Mouse (Mus musculus) urinary bladder, postnatal 25 days (tissue): Measurements from ENCODE around the gene S100a2.
A peak's percentile ranks its signal among the peaks of the same experiment; 100 is the strongest.

Experiments
- DNase-seq: peaks from one replicate; pipeline ENCODE4 v3.0.0; 2022; ENCODE audit warnings: low spot score

S100a2 gene

DNA sequence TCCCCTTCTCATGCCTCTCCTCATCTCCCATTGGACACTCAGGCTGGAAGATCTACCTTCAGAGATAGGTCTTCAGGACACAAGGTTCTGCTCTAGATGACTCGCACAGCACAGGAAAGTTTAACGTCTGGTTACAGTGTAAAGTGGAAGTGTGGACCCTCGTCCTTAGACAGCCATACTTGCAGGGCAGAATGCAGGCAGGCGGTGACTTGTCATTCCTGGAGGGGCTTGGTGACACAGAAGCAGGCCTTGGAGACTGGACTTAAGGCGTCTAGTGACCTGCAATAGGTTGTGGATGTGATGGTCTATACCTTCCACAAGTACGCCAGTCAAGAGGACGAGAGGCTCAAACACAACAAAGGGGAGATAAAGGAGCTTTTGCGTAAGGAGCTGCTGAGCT lies at the start of gene S100a2:
S100a2 (plus strand) TSS at position 301 of the 400 bp plus-strand sequence.
- DNase-seq = no peak

DNA sequence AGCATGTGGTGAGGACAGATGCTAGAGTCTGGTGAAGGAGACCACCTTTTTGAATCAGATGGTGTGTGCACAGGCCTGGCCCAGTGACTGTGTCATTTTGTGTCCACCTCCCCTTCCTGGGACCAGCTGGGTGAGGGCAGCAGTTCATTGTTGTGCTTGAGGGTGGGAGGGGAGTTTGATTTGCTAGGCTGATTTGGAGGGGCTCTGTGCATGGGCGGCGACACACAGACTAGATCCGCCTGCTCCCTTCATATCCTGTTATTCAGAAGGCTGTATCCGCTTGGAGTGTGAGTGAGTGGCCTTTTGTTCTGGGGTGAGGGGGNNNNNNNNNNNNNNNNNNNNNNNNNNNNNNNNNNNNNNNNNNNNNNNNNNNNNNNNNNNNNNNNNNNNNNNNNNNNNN lies 49.1 kb upstream of the S100a2 start:
- DNase-seq = no peak

DNA sequence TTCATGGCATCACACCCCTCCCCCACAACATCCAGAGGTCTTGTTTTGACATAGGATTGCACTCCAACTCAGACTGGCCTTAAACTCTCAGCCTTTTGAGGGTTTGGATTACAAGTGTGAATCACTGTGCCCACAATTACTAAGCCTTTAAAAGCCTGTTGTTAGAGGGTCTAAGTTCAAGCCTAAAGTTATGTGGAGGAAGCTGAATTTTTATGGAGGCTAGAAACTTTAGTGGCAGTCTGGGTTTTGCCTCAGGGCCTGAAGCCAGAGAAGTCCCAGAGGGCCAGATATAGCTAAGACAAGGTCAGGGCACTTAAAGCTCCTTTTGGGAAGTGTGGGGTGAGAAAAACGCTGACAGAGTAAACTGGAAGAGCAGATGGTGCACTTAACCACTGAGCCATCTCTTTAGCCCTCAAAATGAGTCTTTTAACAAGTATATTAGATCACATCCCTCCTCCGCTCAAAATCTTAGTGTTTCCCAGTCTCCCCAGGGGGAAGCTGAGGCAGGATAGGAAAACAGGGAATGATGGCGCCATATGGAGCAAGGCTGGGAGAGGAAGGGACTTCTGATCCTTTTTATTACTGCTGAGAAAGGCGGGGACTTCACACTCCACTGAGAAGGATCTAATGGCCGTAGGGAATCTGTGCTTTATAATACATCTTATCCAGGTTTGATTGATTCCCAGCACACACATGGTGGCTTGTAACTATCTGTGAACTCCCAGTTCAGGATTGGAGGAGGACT lies 40.2 kb upstream of the S100a2 start:
- DNase-seq = no peak

DNA sequence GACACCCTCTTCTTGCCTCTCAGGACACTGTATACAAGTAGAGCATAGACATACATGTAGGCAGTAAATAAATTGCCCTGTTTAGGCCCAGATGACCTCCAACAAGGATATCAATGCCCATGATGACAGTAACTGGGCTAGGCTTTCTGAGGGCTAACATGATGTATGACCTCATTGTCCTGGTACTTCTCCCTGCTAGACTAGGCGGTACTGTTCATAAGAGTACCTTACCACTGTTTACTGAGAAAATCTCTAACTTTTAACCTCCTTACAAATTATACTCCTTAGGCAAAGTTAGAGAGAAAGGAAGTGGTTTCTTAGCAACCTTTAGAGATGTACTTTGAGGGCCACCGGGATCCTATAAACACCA lies 39.6 kb upstream of the S100a2 start:
- no peak for DNase-seq

DNA sequence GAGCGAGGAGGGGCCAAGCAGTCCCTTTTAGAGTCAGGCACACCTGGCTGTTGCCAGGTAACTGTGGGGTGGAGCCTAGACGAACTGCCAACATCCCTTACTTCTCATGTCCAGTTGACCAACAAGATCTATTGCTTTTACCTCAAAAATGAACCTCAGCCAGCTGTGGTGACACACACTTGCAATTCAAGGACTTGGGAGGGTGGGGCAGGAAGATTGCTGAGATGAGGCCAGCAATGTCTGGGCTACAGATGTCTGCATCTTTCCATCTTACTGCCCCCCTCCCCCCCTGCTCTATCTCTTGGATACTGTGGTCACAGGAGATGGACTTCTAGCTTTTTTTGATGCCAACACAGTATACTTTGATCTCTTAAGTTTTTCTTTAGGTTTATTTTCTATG lies 37.8 kb upstream of the S100a2 start:
- DNase-seq = no peak

DNA sequence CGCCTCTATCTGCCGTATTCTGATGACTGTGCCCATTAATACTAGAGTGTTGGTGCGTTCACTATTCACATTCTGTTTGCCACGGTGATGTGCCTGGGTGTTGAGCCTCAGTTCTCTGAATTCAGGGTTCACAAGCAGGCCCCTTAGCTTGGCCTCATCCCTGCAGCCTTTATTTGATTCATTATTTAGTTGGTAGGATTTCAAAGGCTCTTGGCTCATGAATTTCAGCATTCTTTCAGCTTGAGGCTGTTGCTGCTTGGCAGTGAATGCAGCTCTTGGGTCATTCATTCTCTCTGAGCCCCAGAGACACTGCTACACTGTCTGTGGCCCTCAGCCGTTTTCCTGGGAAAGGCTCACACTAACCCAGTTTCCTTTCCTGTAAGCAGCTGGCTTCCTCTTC lies 34.1 kb upstream of the S100a2 start:
- no peak for DNase-seq

DNA sequence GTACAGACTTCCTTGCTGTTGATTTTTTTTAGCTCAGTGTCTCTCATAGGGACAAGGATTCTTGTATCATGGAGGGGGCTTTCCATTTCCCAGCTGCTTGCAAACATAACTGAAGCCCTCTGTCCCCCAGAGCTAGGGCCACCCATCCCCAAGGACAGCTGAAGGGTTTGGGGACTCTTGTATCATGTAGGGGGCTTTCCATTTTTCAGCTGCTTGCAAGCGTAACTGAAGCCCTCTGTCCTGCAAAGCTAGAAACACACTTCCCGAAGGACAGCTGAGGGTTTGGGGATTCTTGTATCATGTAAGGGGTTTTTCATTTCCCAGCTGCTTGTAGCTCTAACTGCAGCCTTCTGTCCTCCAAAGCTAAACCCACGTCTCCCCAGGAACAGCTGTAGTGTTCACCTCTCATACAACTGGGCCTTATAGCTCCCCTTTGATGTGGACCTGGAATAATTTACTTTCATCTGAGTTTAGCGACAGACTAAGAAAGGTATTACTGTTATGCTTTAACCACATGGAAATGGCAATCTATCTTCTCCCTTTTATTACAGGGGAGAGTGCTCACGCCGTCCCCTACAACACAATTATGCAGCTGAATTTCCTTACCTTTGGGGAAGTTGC lies 29.9 kb upstream of the S100a2 start, which contains the start of gene S100a3:
S100a3 (plus strand) TSS at position 571 of the 621 bp plus-strand sequence.
- no peak for DNase-seq

DNA sequence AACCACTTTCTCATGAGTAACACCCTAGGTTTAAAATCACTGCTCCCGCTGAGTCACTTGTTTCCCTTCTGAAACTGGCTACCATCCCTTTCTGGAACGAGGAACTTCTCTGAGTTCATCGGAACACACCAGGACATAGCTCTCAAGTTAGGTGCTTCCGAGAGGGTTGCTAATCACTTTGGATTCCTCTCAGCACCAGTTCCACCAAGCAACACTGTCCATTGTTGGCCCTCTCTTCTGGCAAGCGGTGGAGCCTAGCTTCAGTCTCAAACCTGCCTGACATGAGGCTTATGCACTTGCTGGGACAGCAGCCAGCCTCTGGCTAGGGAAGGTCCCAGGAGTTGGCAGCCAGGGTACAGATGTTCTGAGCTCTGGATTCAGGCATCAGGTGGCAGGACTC lies 15.4 kb upstream of the S100a2 start:
- no peak for DNase-seq

DNA sequence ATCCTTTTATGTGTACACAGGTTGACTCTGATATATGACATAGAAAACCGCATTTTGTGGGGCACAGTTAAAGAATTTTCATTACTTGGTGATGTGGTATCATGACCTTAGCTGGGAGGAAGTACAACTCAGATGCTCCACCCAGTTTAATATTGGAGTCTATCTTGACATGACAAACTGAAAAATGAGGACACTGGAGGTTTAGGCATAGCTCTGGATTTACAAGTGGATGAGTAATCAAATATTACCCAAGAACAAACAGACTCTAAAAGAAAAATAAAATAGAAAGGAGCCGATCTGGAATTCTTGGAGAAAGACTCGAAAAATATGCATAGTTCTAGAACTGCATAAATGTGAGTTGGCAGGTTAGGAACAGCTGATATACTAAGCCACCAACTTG lies 14.7 kb upstream of the S100a2 start:
- DNase-seq = no peak

DNA sequence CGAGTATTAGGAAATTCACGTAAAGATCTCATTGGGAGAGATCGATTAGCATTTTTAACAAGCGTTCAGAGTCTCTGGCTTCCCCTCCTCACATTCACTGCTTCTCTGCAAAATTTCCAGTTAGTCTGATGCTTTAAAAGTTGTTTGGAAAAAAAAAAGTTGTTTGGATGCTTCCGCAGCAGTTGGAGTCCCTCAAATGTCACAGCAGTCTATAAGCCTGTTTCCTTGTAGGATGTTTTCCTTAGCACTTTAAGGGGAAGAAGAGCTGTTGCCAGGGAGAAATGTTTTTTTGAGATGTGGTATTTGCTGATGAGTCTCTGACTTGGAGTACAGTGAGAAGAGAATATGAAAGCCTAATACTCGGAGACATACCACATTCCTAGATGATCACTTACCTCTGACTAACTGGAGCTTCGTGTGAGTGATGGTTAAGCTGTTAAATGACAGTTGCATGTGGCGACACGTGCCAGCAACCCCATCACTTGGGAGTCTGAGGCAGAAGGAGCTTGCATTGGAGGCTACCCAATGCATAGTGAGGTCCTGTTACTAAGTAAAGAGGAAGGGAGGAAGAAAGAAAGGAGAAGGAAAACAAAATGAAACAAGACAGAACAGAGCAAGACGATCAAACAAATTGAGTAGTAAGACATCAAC lies 13.6 kb upstream of the S100a2 start:
- no peak for DNase-seq

DNA sequence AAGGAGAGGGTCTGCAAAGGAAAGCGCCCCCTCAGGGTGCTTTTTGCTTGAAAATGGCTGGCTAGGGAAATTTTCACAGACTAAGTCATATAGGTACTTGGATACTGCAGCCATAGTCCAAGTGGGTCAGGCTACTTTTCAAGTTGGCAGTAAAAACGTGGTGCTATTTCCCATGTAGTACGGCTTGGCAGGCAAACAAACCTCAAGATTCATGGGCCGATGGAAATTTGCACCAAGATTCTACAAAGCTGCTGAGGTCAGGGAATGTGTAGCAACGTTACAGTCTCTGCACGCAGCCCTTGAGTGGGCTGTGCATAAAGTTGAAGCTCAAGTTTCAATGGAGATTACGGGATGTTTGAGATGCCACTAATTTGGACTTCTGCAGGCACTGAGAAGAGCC lies 10.6 kb upstream of the S100a2 start:
- DNase-seq = no peak

DNA sequence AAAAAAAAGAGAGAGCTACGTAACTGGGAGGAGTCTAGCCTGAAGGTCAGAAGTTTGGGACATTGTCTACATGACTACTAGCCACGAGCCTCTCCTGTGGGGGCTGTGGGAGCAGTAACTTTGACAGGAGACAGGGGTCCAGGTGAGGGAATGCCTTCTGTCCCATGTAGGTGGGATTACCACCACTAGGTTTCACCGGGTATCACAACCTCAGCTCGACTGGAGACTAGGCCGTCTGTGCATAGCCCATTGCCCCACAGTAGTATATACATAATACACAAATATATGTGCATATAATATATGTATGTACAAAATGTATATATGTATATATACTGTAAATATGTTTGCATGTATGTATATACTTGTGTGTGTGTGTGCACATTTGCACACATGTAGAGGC lies 8.9 kb upstream of the S100a2 start:
- no peak for DNase-seq

DNA sequence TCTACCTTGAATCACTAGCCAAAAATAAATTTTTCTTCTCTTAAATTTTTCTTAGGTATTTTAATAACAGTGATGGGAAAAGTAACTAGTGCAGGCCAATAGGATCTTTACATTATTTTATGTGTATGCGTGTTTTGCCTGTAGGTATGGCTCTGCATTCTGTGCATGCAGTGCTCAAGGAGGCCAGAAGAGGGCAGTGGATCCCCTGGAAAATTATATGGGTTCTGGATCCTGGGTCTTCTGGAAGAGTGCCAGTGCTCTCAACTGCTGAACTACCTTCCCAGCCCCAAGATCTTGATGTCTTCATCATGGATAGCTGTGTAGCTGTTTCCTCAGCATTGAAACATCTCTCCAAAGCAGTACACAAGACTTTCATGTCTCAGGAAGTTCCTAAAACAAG lies 7.9 kb upstream of the S100a2 start:
- no peak for DNase-seq

DNA sequence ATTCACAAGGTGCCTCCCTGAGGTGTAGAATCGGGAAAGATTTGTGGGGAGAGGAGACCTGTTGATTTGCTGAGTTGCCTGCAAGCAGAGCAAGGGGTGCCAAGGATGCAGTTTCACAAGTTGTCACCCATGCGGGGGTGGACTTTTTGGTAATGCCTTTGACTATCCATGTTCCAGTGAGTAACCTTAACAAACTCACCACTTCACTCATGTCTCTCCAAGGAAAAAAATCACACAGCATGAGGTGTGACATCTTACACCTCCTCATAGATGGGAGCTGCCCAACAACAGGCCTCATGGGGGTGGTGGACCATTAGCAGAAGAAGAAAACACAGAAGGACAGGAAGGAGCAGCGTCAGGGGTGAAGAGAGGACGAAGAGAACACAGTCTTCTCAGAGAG lies 7.5 kb upstream of the S100a2 start:
- no peak for DNase-seq

DNA sequence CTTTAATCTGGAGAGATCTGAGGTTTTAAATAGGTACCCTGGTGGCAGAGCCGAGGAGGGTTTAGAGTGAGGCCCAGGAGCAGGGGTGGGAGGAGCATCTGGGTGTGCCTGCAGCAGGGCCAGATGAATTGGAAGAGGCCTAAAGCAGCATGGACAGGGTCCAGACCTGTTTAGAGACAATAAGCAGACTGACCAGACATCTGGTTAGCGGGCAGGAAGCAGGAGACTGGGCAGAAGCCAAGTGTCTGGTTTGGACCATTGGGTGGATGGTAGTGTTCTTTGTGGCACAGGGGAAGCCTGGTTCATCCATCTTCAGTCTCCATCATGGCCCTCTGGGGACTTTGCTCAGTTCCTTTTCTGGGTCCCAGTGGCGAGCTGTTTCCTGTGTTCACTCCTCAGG lies 6.2 kb upstream of the S100a2 start:
- no peak for DNase-seq

DNA sequence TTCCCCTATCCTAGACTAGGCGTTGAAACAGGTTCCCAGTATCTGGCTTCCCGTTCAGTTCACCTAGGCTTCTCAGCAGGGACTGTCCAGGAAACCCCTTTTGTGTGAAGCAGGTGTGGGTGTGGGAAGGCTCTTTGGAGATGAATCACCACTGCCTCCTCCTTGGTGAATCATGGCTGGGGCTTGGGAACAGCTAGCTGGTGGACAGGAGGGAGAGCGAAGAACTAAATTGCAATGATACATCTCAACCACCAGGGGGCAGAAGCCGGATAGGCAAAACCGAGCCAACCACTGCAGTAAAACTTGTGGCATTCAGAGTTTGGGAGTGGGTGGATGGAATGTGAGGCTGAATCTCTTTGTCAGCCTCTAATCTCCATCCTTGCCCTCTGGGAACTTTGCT lies 4.5 kb upstream of the S100a2 start:
- peak; percentile 71 for DNase-seq

DNA sequence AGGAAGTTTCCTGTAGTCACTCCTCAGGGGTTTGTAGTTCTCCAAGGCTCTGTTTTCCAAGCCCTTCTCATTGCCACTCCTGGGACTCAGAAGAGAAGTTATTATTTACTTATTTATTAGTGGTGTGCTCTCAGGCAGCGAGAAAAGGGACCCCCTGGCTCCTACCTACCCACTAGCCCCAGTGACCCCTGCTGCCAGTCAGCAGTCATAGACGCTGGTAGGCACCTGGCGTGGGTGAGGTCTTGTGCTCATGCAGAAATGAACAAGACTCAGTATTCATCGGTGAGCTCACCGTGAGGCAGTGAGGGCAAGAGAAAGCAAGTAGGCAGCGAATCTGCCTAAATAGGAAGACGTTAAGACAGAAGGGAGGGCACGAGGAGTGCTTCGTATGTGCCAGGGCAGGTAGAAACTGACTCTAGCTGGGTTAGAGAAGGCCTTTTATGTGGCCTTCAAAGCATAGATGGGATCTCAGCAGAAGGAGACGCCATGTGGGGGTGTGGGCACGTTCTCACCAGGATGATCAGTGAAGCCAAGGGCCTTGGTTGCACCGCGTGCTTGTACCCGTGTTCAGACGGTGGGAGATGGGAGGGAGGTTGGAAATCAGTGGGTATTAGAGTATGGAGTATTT lies 3.9 kb upstream of the S100a2 start:
- no peak for DNase-seq

DNA sequence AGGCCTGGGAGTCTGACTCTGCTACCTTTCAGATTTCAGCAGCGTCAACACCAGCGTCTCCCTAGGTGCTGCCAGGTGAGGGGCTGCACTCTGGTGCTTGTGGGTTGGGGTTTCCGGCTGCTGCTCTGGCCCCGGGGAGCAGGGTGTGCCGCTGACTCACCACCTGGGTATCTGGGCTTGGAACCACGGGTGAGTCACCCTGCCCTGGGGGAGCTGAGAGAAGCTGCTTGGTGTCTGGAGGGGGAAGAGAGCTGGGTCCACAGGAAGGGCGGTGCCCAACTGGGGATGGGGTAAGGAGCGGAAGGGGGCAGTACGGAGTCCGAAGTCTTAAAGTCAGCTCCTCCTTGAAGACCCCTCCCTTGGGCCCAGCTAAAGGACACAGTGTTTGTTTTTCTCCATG lies 3.1 kb upstream of the S100a2 start:
- DNase-seq = peak; percentile 84

DNA sequence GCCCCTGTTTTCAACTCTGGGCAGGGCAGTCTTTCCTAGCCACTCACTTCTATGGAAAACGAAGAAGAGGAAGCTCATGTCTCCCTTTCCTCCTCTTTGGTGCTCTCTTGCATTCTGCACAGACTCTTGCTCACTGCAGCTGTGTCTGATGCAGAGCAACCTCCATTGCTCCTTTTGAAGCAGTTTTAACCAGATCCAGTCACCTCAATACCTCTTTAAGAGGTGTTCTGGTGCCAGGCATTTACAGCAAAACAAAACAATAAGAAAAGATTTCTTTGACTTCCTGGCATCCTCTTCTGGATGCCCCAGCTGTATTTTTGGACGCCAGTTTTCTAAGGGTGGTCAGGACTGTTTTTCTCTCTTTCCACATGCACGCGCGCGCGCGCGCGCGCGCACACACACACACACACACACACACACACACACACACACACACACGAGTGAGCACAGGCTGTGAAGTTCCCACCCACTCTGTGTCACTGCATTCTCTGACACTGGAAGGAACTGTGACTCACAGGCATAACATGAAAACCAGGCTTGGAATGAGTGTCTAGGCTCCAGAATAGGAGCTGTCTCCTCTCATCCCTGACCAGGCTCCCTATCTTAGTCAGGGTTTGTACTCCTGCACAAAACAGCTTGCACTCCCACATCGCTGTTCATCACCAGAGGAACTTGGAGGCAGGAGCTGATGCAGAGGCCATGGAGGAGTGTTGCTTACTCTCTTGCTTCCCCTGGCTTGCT lies 2.5 kb upstream of the S100a2 start:
- DNase-seq = no peak

DNA sequence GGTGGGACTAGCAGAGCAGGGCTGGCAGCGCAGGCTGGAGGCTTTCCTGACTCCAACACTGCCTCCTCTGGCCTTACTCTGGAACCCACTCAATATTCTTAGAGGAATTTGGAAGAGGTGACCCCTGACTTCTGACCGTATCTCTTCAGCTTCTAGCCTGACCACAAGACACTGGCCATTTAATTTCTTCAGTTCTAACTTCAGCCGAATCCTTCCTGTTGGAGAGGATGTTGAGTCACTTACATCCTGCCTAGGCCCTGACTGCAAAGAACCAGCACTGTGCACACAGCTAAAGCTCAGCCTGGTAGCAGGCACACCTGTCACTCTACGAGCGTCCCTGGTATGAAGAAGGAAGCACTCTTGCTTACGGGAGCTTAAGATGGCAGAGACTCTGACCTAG lies 657 bp upstream of the S100a2 start:
- no peak for DNase-seq

DNA sequence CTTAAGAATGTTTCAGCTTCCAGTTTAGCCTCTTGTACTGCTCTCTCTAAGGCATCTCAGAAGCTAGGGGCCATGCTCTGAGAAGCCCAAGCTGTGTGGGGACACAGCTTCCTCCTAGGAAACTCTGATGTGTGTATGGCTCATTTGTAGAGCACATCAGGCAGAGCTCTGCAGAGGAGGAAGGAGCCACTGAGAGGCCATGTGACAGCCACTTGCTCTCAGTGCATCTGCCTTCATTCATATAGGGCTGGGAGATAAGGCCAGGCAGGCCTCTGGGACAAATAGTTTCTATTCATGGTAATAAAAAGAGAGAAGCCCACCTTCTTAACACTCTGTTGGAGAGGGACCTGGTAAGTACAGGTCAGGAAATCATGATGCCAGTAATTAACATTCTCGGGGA lies 4.4 kb downstream of the S100a2 start:
- no peak for DNase-seq

DNA sequence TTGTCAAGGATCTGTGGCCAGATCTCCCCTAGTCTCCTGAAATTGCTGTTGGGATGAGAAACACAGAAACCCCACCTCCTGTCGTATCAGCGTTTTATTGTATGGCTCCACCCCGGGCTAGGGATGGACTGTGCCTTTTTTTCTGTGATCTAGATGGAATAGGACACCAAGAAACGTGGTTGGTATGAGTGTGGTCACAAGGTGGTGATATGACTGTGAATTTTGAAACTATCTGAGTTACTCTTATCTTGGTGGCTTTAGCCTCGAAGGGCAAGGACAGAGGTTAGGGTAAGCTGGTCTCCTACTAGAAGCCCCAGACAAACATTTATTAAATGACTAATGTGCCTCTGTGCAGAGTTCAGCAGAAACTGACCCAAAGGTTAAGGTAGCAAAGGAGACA lies 5.5 kb downstream of the S100a2 start:
- no peak for DNase-seq
